In the genomic region with DNA sequence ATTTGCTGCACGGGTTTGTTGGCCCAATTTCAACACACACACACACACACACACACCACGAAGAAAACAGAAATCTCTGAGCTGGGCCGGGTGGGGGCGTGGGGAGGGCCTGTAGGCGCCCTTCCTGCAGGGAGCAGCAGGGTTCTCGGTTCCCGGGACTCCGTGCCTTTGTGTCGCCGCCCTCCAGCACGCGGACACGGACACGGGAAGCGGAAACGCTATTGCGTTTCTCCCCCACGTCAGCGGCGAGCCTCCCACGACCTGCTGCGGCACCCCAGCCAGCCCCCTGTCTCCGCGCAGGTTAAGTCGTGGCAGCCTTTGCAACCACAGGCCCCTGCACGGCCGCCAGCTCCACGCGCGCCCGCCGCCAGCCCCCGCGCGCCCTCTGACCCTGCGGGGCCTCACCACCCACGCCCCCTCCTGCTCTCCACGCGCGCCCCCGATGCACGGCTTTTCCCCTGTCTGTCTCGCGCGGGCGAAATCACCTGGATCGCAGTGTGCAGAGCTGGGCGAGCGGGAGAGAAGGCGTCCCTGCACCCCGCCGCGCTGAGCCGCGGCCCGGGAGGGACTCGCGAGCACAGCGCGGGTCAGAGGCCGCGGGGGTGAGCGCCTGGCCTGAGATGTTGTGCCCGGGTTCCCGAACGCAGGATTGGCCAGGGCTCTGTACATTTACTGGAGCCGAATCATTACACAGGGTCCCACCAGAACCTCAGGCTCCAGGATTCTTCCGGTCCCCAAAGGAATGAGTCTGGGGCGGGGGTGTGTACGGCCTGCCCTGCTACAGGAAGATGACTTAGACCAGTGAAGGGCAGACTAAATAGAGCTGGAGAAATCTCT, we compare ENCODE assay signal across 8 mouse cellular contexts. TPM values are rescaled to one million over a fixed set of nuclear protein-coding genes. Genes with fewer than 3 reads are reported as not detected.
DNase-seq lines count a peak whose midpoint lies in the region; ATAC-seq and TF ChIP-seq lines count a peak whose summit lies in the region.

A gene (minus strand): TSS at position 729 of the 837 bp plus-strand sequence.

- peak within 1 kb of the TSS; percentile 67 for H3K4me3 ChIP-seq in ES-Bruce4 (ENCODE audit: low read depth, low read length)
- peak within 1 kb of the TSS; percentile 78 for H3K4me3 ChIP-seq in forebrain, embryonic 15.5 days
- peak within 1 kb of the TSS; percentile 96 for H3K4me3 ChIP-seq in lung, adult 2 months (replicated peaks; ENCODE audit: extremely low read depth, low read depth, low read length)
- peak within 1 kb of the TSS; percentile 56 for H3K4me3 ChIP-seq in neural tube, embryonic 14.5 days (ENCODE audit: low read depth, low read length)

- H3K4me1 ChIP-seq in ES-Bruce4 (ENCODE audit: control insufficient read depth, insufficient read depth, low read length), result no peaks in the 10 kb centered on the region
- peaks cover 14% of the 10 kb centered on the region for H3K4me1 ChIP-seq in forebrain, embryonic 15.5 days
- 0 out of 2 replicates have a peak, but pooled peaks cover 3% of the 10 kb centered on the region for H3K4me1 ChIP-seq in lung, adult 2 months (ENCODE audit: control insufficient read depth, insufficient read depth, low read length)
- peaks cover 7% of the 10 kb centered on the region; the same call in 1 of the 2 replicates for H3K4me1 ChIP-seq in neural tube, embryonic 14.5 days (ENCODE audit: control insufficient read depth, insufficient read depth, low read length)

- no peak within 1 kb of the TSS for H3K27ac ChIP-seq in ES-Bruce4 (ENCODE audit: insufficient read depth, low read length)
- peak within 1 kb of the TSS; percentile 88 for H3K27ac ChIP-seq in forebrain, embryonic 15.5 days (replicated peaks)
- peak within 1 kb of the TSS; percentile 91 for H3K27ac ChIP-seq in neural tube, embryonic 14.5 days (ENCODE audit: low read depth, low read length)

- WGBS in forebrain, embryonic 15.5 days, result 2% methylated on average over 70 of the region's 70 CpGs
- WGBS in lung, adult 2 months, result under 1% methylated on average over 70 of the region's 70 CpGs
- WGBS in neural tube, embryonic 14.5 days, result 1% methylated on average over 69 of the region's 70 CpGs

- intact Hi-C loops in heart, postnatal 36 days (cut with DNase I), result no loop called here

- ATAC-seq in forebrain, embryonic 15.5 days (replicated peaks), result peak; percentile 87
- peak; percentile 88 for ATAC-seq in neural tube, embryonic 14.5 days (ENCODE audit: low read depth)

- H3K36me3 ChIP-seq in ES-Bruce4 (ENCODE audit: control insufficient read depth, insufficient read depth, low read length, poor library complexity, severe bottlenecking), result no peaks in the 10 kb centered on the region
- H3K36me3 ChIP-seq in forebrain, embryonic 15.5 days, result no peaks in the 10 kb centered on the region
- H3K36me3 ChIP-seq in neural tube, embryonic 14.5 days (ENCODE audit: control insufficient read depth, insufficient read depth, low read length), result no peaks in the 10 kb centered on the region

- H3K9ac ChIP-seq in ES-Bruce4 (ENCODE audit: low read depth, poor library complexity, severe bottlenecking), result peak within 1 kb of the TSS; percentile 80
- H3K9ac ChIP-seq in forebrain, embryonic 15.5 days (replicated peaks), result peak within 1 kb of the TSS; percentile 92
- peak within 1 kb of the TSS; percentile 86 for H3K9ac ChIP-seq in neural tube, embryonic 14.5 days (replicated peaks; ENCODE audit: low read depth, low read length)

- TF ChIP-seq CTCF in ES-Bruce4 (IDR thresholded peaks at IDR 0.05; ENCODE audit: low read depth, low read length), result no peak
- TF ChIP-seq CTCF in lung, adult 2 months (IDR thresholded peaks at IDR 0.05; ENCODE audit: insufficient read depth, low read length), result no peak

- TF ChIP-seq POLR2A in ES-Bruce4 (IDR thresholded peaks at IDR 0.05; ENCODE audit: insufficient read depth, low read length), result no peak
- peak; percentile 72; the same call in 1 of the 2 replicates for TF ChIP-seq POLR2A in lung, adult 2 months (IDR thresholded peaks at IDR 0.05; ENCODE audit: borderline replicate concordance, extremely low read depth, low read depth, low read length)

- no peaks in the 10 kb centered on the region for H3K9me3 ChIP-seq in ES-Bruce4 (replicated peaks; ENCODE audit: control insufficient read depth, insufficient read depth, low read length, poor library complexity, severe bottlenecking)
- no peaks in the 10 kb centered on the region for H3K9me3 ChIP-seq in forebrain, embryonic 15.5 days
- H3K9me3 ChIP-seq in neural tube, embryonic 14.5 days (ENCODE audit: control insufficient read depth, low read length), result no peaks in the 10 kb centered on the region

- TF ChIP-seq EP300 in ES-Bruce4 (IDR thresholded peaks at IDR 0.05; ENCODE audit: insufficient read depth, low read depth, low read length), result no peak

- no peaks in the 10 kb centered on the region for H3K27me3 ChIP-seq in ES-Bruce4 (ENCODE audit: control insufficient read depth, insufficient read depth, low read length, poor library complexity, severe bottlenecking)
- no peaks in the 10 kb centered on the region for H3K27me3 ChIP-seq in forebrain, embryonic 15.5 days
- no peaks in the 10 kb centered on the region for H3K27me3 ChIP-seq in neural tube, embryonic 14.5 days (ENCODE audit: control insufficient read depth, insufficient read depth, low read length)

- peak within 1 kb of the TSS; percentile 97 for H3K4me2 ChIP-seq in forebrain, embryonic 15.5 days (replicated peaks)
- peak within 1 kb of the TSS; percentile 94 for H3K4me2 ChIP-seq in neural tube, embryonic 14.5 days (ENCODE audit: low read depth, low read length)

- peak; percentile 62 for DNase-seq in cerebellum, adult 11 months
- DNase-seq in heart, postnatal 36 days, result peak; percentile 76 to 78
- DNase-seq in layer of hippocampus, adult 18-20 months (ENCODE audit: low spot score in 2 of 2), result peak; percentile 76 to 78
- peak; percentile 64 for DNase-seq in lung, adult 2 months
- DNase-seq in testis, postnatal 10 days (ENCODE audit: low spot score), result peak; percentile 80

RNA-seq across cellular contexts. Expression of the gene that starts here (rescaled TPM):
- 2.2 and 3.1 TPM in 2 replicates for polyA plus RNA-seq in ES-Bruce4 (2011; ENCODE audit: insufficient read depth, insufficient read length, low read depth, missing spikeins)
- 2.0 and 2.7 TPM in 2 replicates for polyA plus RNA-seq in forebrain, embryonic 15.5 days (2015; fragmentation: Nextera tagmentation; extraction: Ambion mirVana)
- total RNA-seq in heart, postnatal 36 days (2021), result 1 to 10 TPM; 2.1 to 2.4 TPM
- 1 to 10 TPM; 1.7 TPM for total RNA-seq in layer of hippocampus, adult 18-20 months (2021)
- 2.5 and 2.7 TPM in 2 replicates for polyA plus RNA-seq in lung, adult 2 months (2012; rRNA removed)
- polyA plus RNA-seq in neural tube, embryonic 14.5 days (2014; fragmentation: Nextera tagmentation; extraction: Ambion mirVana), result 3.1 and 3.5 TPM in 2 replicates
